Mouse (Mus musculus): ENCODE data around the gene Gm42715. TPM values are rescaled to one million over a fixed set of nuclear protein-coding genes. Genes with fewer than 3 reads are reported as not detected.
A peak's percentile ranks its signal among the peaks of the same experiment; 100 is the strongest.

Gm42715 gene
- polyA plus RNA-seq, 1 experiment from 2014 or later = 10.0 TPM

GRCm38 (mm10) chr7:127572895-127573471, 53.6 kb downstream of the Gm42715 start, which contains the start of gene Phkg2:
TSS of gene Phkg2 (plus strand) at chr7:127573340.
- Histone ChIP-seq H3K9me3 (no peaks in the 10 kb centered on the region), H3K27me3 (ENCODE audit: insufficient read depth, poor library complexity, severe bottlenecking) (no peaks in the 10 kb centered on the region), H3K4me1 (peaks cover 19% of the 10 kb centered on the region), H3K27ac (peak within 1 kb of the TSS; percentile 92), H3K36me3 (peaks cover 29% of the 10 kb centered on the region), H3K4me3 (peak within 1 kb of the TSS; percentile 96)
- peak; percentile 99 for DNase-seq (ENCODE audit: low spot score)
- WGBS = under 1% methylated on average over 17 of the region's 17 CpGs

DNA sequence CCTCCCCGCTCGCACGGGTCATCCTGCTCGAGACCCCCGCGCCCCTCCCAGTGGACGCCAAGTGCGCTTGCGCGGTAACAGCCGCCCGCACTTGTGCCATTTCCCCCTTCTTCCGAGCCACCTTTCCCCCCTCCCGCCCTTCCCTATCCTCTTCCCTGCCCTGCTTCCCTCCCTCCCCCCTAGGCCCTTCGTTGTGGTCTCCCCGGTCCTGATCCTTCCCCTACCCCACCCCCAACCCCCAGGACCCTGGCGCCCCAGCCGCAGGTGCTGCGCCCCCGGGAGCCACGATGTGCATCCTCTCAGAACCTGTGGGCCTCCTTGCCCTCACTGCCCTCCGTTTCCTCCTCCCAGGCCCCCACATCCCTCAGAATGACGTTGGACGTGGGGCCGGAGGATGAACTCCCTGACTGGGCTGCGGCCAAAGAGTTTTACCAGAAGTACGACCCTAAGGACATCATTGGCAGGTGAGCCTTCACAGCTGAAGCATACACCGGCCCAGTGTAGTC, 54.2 kb downstream of the Gm42715 start:
- H3K27ac ChIP-seq = peak overlapping the region; percentile 92
- H3K4me1 ChIP-seq = peaks cover 19% of the 10 kb centered on the region
- H3K4me3 ChIP-seq = peak overlapping the region; percentile 96
- no peaks in the 10 kb centered on the region for H3K27me3 ChIP-seq (ENCODE audit: insufficient read depth, poor library complexity, severe bottlenecking)
- under 1% methylated on average over 27 of the region's 28 CpGs for WGBS
- peaks cover 34% of the 10 kb centered on the region for H3K36me3 ChIP-seq
- H3K9me3 ChIP-seq = no peaks in the 10 kb centered on the region
- peak; percentile 74 for DNase-seq (ENCODE audit: low spot score)

- peak overlapping the region; percentile 92 for H3K27ac ChIP-seq
- 24% methylated on average over 7 of the region's 7 CpGs for WGBS
Measured at GRCm38 (mm10) chr7:127574115-127574514, 54.7 kb downstream of the Gm42715 start.

DNA sequence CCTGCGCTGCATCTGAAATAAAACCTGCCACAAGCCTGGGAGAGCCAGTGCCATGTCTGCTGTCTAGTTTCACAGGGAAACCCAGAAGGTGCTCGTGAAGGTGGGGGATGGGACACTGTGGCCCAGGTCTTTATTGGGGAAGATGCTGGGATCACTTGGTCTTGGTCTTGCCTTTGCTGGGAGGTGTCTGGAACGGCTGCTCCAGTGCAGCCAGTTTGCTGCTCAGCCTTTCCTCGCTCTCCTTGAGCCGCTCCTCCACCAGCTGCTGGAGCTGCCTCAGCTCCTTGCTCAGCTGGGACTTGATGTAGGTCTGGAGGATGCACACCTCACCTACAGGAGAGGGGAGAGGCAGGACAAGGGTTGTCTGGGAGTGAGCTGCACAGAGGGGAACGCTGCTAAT, 63.9 kb downstream of the Gm42715 start:
- Histone ChIP-seq H3K36me3 (peaks cover 70% of the 10 kb centered on the region), H3K4me1 (peaks cover 15% of the 10 kb centered on the region)

More at GRCm38 (mm10) chr7:127574115-127574514, 54.7 kb downstream of the Gm42715 start:
- no peak for DNase-seq (ENCODE audit: low spot score)
- H3K4me1 ChIP-seq = peaks cover 19% of the 10 kb centered on the region
- H3K9me3 ChIP-seq = no peaks in the 10 kb centered on the region
- H3K36me3 ChIP-seq = peaks cover 34% of the 10 kb centered on the region
- H3K4me3 ChIP-seq = peak overlapping the region; percentile 96
- no peaks in the 10 kb centered on the region for H3K27me3 ChIP-seq (ENCODE audit: insufficient read depth, poor library complexity, severe bottlenecking)

GRCm38 (mm10) chr7:127585031-127585430, 65.6 kb downstream of the Gm42715 start:
- Histone ChIP-seq H3K9me3 (no peaks in the 10 kb centered on the region), H3K4me1 (peaks cover 25% of the 10 kb centered on the region), H3K36me3 (peaks cover 61% of the 10 kb centered on the region), H3K27me3 (ENCODE audit: insufficient read depth, poor library complexity, severe bottlenecking) (no peaks in the 10 kb centered on the region), H3K4me3 (no peak overlapping the region), H3K27ac (no peak overlapping the region)
- 89% methylated on average over 7 of the region's 7 CpGs for WGBS
- DNase-seq (ENCODE audit: low spot score) = no peak

More for the DNA sequence above, 63.9 kb downstream of the Gm42715 start:
- H3K9me3 ChIP-seq = no peaks in the 10 kb centered on the region
- DNase-seq (ENCODE audit: low spot score) = no peak
- no peaks in the 10 kb centered on the region for H3K27me3 ChIP-seq (ENCODE audit: insufficient read depth, poor library complexity, severe bottlenecking)
- H3K4me3 ChIP-seq = no peak overlapping the region
- no peak overlapping the region for H3K27ac ChIP-seq
- WGBS = 90% methylated on average over 6 of the region's 6 CpGs

GRCm38 (mm10) chr7:127586149-127586548, 66.8 kb downstream of the Gm42715 start:
- WGBS = 66% methylated on average over 6 of the region's 6 CpGs
- no peak overlapping the region for H3K4me3 ChIP-seq
- peaks cover 29% of the 10 kb centered on the region for H3K4me1 ChIP-seq
- no peak overlapping the region for H3K27ac ChIP-seq
- H3K9me3 ChIP-seq = no peaks in the 10 kb centered on the region
- DNase-seq (ENCODE audit: low spot score) = no peak
- H3K36me3 ChIP-seq = peaks cover 62% of the 10 kb centered on the region
- H3K27me3 ChIP-seq (ENCODE audit: insufficient read depth, poor library complexity, severe bottlenecking) = no peaks in the 10 kb centered on the region

DNA sequence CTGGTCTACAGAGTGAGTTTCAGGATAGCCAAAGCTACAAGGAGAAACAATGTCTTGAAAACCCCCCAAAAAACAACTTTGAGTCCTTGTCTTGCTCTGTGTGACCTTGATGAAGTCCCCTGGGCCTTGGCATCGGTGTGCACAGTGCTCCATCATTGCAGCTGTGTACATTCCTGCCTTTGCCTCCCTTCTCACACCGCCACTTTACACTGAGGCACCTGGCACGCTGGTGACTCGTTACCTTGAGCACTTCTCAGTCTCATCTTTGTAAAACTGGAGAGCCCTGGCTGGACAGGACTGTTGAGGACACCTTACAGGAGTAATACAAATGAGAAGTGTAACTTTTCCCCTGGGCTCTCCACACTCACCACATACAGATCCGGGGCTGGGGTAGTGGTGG, 67.8 kb downstream of the Gm42715 start:
- Histone ChIP-seq H3K27me3 (ENCODE audit: insufficient read depth, poor library complexity, severe bottlenecking) (no peaks in the 10 kb centered on the region), H3K4me3 (peak overlapping the region; percentile 85), H3K36me3 (peaks cover 63% of the 10 kb centered on the region), H3K9me3 (no peaks in the 10 kb centered on the region), H3K27ac (peak overlapping the region; percentile 92; the same call in 1 of the 2 replicates), H3K4me1 (peaks cover 29% of the 10 kb centered on the region)
- WGBS = 65% methylated on average over 5 of the region's 5 CpGs
- no peak for DNase-seq (ENCODE audit: low spot score)

DNA sequence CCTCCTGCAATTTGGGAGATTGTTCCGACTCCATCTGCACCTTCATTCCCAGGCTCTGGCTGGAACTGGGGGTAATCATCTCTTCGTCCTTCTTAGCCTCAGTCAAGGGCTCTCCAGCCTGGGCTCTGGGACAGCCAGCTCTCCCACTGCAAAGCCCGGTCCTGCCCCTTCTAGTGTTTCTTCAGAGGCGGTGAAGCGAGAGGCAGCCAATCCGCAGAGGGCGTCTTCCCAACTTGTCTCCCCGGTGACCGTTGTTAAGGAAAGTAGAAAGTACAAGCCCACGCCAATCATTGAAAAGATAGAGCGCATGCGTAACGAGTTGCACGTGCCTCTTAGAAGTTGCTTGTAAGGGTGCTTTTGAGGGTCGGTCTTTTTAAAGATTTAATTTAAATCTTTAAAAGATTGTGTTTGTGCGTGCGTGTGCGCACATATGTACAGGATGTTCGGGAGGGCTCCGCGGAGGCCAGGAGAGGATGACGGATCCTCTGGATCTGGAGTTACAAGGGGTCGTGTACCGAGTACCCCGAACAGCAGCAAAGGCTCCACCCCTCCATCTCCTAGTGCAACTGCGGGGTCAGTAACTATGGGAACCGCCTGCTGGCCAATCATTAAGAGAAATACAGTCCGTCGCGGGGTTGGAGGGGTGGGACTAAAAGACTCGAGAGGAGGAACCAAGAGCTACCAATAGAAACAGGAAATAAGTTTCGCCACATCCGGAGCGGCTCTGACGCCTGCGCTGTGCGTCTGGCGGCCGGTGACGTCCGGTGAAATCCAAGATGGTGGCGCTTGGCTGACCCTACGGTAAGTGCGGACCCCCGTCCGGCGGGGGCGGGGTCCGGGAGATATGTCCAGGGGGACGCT, 68.9 kb downstream of the Gm42715 start, which contains the start of the genes Ccdc189 and Rnf40:
TSS of gene Ccdc189 (minus strand) at position 585 of the 861 bp plus-strand sequence.
TSS of gene Rnf40 (plus strand) at position 757 of the 861 bp plus-strand sequence.
- H3K27ac ChIP-seq = peak within 1 kb of the TSS; percentile 92
- H3K36me3 ChIP-seq = peaks cover 63% of the 10 kb centered on the region
- under 1% methylated on average over 50 of the region's 50 CpGs for WGBS
- H3K4me3 ChIP-seq = peak within 1 kb of the TSS; percentile 85
- H3K27me3 ChIP-seq (ENCODE audit: insufficient read depth, poor library complexity, severe bottlenecking) = no peaks in the 10 kb centered on the region
- DNase-seq (ENCODE audit: low spot score) = peak; percentile 99
- H3K9me3 ChIP-seq = no peaks in the 10 kb centered on the region
- peaks cover 29% of the 10 kb centered on the region for H3K4me1 ChIP-seq

DNA sequence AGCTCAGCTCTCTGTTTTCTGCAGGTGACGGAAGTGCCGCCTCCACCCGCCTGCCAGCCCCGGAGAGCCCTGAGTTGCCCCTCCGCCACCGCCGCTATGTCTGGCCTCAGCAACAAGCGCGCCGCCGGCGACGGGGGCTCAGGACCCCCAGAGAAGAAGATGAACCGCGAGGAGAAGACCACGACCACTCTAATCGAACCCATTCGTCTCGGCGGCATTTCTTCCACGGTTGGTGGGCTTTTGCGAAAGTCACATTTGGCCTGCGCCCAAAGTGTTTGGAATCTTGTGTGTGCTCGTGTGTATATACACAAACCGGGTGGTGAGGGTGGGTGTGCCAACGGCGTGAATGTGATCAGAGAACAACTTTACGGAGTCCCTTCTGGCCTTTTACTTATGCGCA, 69.5 kb downstream of the Gm42715 start:
- Histone ChIP-seq H3K36me3 (peaks cover 63% of the 10 kb centered on the region), H3K27ac (peak overlapping the region; percentile 92), H3K9me3 (no peaks in the 10 kb centered on the region), H3K27me3 (ENCODE audit: insufficient read depth, poor library complexity, severe bottlenecking) (no peaks in the 10 kb centered on the region), H3K4me1 (peaks cover 29% of the 10 kb centered on the region), H3K4me3 (peak overlapping the region; percentile 85)
- WGBS = 5% methylated on average over 29 of the region's 29 CpGs
- DNase-seq (ENCODE audit: low spot score) = no peak

DNA sequence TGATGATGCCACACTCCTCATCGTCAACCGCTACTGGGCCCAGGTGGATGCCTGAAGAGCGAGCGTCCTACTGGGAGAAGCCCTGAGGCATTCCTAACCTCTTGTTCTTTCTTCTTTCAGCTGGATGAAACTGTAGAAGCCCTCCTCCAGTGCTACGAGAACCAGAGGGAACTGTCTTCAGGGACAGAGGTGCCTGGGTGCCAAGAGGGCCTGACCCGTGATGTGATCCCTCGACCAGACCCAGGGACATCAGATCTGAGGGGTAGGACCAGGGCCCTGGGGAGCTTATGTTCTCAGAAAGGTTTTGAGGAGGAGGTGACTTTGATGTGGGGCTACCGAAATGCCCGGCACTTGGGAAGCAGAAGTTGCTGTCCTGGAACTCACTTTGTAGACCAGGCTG, 70.3 kb downstream of the Gm42715 start:
- 90% methylated on average over 9 of the region's 9 CpGs for WGBS
- H3K9me3 ChIP-seq = no peaks in the 10 kb centered on the region
- peak overlapping the region; percentile 85 for H3K4me3 ChIP-seq
- no peak for DNase-seq (ENCODE audit: low spot score)
- peaks cover 63% of the 10 kb centered on the region for H3K36me3 ChIP-seq
- no peaks in the 10 kb centered on the region for H3K27me3 ChIP-seq (ENCODE audit: insufficient read depth, poor library complexity, severe bottlenecking)
- H3K27ac ChIP-seq = no peak overlapping the region
- H3K4me1 ChIP-seq = peaks cover 29% of the 10 kb centered on the region

- Histone ChIP-seq H3K9me3 (no peaks in the 10 kb centered on the region), H3K36me3 (peaks cover 66% of the 10 kb centered on the region)
- 87% methylated on average over 10 of the region's 10 CpGs for WGBS
Measured at GRCm38 (mm10) chr7:127591108-127591507, 71.7 kb downstream of the Gm42715 start.

DNA sequence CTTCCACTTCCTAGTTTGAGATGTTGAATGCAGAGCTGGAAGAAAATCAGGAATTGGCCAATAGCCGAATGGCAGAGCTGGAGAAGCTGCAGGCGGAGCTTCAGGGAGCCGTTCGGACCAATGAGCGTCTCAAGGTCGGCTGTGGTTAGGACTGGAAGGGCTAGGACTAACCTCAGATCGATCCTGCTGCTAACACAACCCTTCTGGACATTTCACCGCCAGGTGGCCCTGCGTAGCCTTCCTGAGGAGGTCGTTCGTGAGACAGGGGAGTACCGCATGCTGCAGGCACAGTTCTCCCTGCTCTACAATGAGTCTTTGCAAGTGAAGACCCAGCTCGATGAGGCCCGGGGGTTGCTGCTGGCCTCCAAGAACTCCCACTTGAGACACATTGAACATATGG, 73.2 kb downstream of the Gm42715 start:
- H3K36me3 ChIP-seq = peaks cover 81% of the 10 kb centered on the region
- no peak overlapping the region for H3K4me3 ChIP-seq
- no peaks in the 10 kb centered on the region for H3K27me3 ChIP-seq (ENCODE audit: insufficient read depth, poor library complexity, severe bottlenecking)
- DNase-seq (ENCODE audit: low spot score) = no peak
- H3K27ac ChIP-seq = no peak overlapping the region
- no peaks in the 10 kb centered on the region for H3K9me3 ChIP-seq
- H3K4me1 ChIP-seq = peaks cover 16% of the 10 kb centered on the region
- WGBS = 87% methylated on average over 14 of the region's 14 CpGs

More at GRCm38 (mm10) chr7:127591108-127591507, 71.7 kb downstream of the Gm42715 start:
- Histone ChIP-seq H3K4me1 (peaks cover 28% of the 10 kb centered on the region), H3K27me3 (ENCODE audit: insufficient read depth, poor library complexity, severe bottlenecking) (no peaks in the 10 kb centered on the region), H3K4me3 (no peak overlapping the region), H3K27ac (no peak overlapping the region)
- no peak for DNase-seq (ENCODE audit: low spot score)

- H3K4me3 ChIP-seq = no peak overlapping the region
- H3K36me3 ChIP-seq = peaks cover 99% of the 10 kb centered on the region
- no peak for DNase-seq (ENCODE audit: low spot score)
- no peaks in the 10 kb centered on the region for H3K4me1 ChIP-seq
- H3K27me3 ChIP-seq (ENCODE audit: insufficient read depth, poor library complexity, severe bottlenecking) = no peaks in the 10 kb centered on the region
- no peaks in the 10 kb centered on the region for H3K9me3 ChIP-seq
- WGBS = 95% methylated on average over 17 of the region's 17 CpGs
- no peak overlapping the region for H3K27ac ChIP-seq
Measured at GRCm38 (mm10) chr7:127596747-127597146, 77.4 kb downstream of the Gm42715 start.
